Mouse (Mus musculus) E14TG2a.4 (cell line): ENCODE measurements around the gene Man2a1.

Source experiments
- CTCF ChIP-seq: conservative IDR thresholded peaks from 2 replicates; pipeline ENCODE4 v1.5.1; 2014; ENCODE audit warnings: low read length
- NANOG ChIP-seq: IDR thresholded peaks from 2 replicates; pipeline ENCODE4 v1.6.1; 2014; ENCODE audit warnings: borderline replicate concordance, low read length, mixed read lengths
- POU5F1 ChIP-seq: IDR thresholded peaks from 2 replicates; pipeline ENCODE4 v1.6.1; 2014; ENCODE audit warnings: low read length, borderline replicate concordance

DNA sequence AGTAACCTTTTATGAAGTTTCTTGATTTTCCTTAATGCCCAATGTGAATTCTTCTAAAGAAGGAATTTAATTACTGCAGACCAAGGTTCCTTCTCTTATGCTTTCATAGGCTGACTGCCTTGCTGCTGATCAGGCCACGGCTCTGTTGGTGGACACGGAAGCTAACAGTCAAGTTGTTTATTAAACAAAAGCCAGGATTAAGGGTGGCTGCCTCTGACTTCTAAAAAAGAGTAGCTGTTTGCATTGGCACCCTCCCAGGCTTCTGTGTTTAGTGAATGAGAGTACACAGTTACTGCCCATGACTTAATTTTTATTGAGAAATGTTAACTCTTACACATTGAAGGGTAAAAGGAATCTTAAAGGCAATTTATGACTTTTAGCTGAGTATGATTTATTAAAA is 81.4 kb downstream of the Man2a1 start:
- TF ChIP-seq CTCF (no peak), NANOG (no peak), POU5F1 (no peak)
